Mouse (Mus musculus) thymus, adult 2 months (tissue): ENCODE measurements around the gene Zfp618.

Source experiments
- CTCF ChIP-seq: fragments of 200-500 bp; IDR thresholded peaks from 2 replicates; pipeline ENCODE4 v1.5.1; 2012; ENCODE audit warnings: mild to moderate bottlenecking, control low read depth, low read length, moderate library complexity, borderline replicate concordance; ENCODE audit not compliant: control insufficient read depth, poor library complexity, insufficient read depth; ENCODE audit errors: extremely low read depth
- POLR2A ChIP-seq: fragments of 200-500 bp; IDR thresholded peaks from 2 replicates; pipeline ENCODE4 v1.6.1; 2012; ENCODE audit warnings: mild to moderate bottlenecking, low read length, control low read depth, moderate library complexity; ENCODE audit not compliant: control insufficient read depth, poor library complexity, insufficient read depth; ENCODE audit errors: extremely low read depth

- TF ChIP-seq CTCF = no peak
- TF ChIP-seq POLR2A = no peak
These were observed 26.0 kb downstream of the Zfp618 start for GRCm38 (mm10) chr4:62991336-62991735.
